Mouse (Mus musculus): Measurements from ENCODE around the gene Serpinc1. TPM values are rescaled to one million over a fixed set of nuclear protein-coding genes. Genes with fewer than 3 reads are reported as not detected.

The Serpinc1 gene
- total RNA-seq (2012; rRNA removed) = 0.89 and 1.4 TPM in 2 replicates

GRCm38 (mm10) chr1:160978071-160978735, at the start of gene Serpinc1:
Gene Serpinc1, plus strand, starts transcription at chr1:160978585.
- no peak for TF ChIP-seq HCFC1 (IDR thresholded peaks at IDR 0.05; ENCODE audit: borderline replicate concordance, insufficient read depth, low read length)
- no peak for TF ChIP-seq MAFK (IDR thresholded peaks at IDR 0.05; ENCODE audit: insufficient read depth, low read depth, low read length)
- TF ChIP-seq ZNF384 (IDR thresholded peaks at IDR 0.05; ENCODE audit: low read depth, low read length) = no peak
- no peak for TF ChIP-seq ZC3H11A (IDR thresholded peaks at IDR 0.05; ENCODE audit: borderline replicate concordance, low read depth, low read length)
- TF ChIP-seq CHD2 (IDR thresholded peaks at IDR 0.05; ENCODE audit: low read depth, low read length) = no peak
- Histone ChIP-seq H3K4me1 (ENCODE audit: control insufficient read depth in 2 of 2, insufficient read depth in 2 of 2, low read length in 2 of 2, poor library complexity in 1 of 2) (no peaks in the 10 kb centered on the region), H3K9me3 (ENCODE audit: control insufficient read depth, insufficient read depth, low read depth, low read length) (no peaks in the 10 kb centered on the region), H3K36me3 (ENCODE audit: control insufficient read depth, insufficient read depth, low read length, poor library complexity, severe bottlenecking) (no peaks in the 10 kb centered on the region), H3K9ac (ENCODE audit: insufficient read depth, low read depth, low read length, poor library complexity, severe bottlenecking) (no peak within 1 kb of the TSS), H3K27ac (ENCODE audit: insufficient read depth, low read depth, low read length, poor library complexity, severe bottlenecking) (no peak within 1 kb of the TSS), H3K4me3 (ENCODE audit: insufficient read depth in 1 of 2, low read depth in 1 of 2, low read length in 2 of 2, poor library complexity in 1 of 2, severe bottlenecking in 1 of 2) (no peak within 1 kb of the TSS)
- in situ Hi-C loops (cut with MboI; ENCODE audit: low sequenced_read_pairs in 2 of 2, unreplicated experiment in 2 of 2) = no loop called here
- no peak for DNase-seq (ENCODE audit: low read depth, low spot score)

GRCm38 (mm10) chr1:160931320-160931719, 47.1 kb upstream of the Serpinc1 start:
- H3K9me3 ChIP-seq (ENCODE audit: control insufficient read depth, insufficient read depth, low read depth, low read length) = no peaks in the 10 kb centered on the region
- H3K9ac ChIP-seq (ENCODE audit: insufficient read depth, low read depth, low read length, poor library complexity, severe bottlenecking) = no peak overlapping the region
- no peak overlapping the region for H3K27ac ChIP-seq (ENCODE audit: insufficient read depth, low read depth, low read length, poor library complexity, severe bottlenecking)
- no peak for TF ChIP-seq ZNF384 (IDR thresholded peaks at IDR 0.05; ENCODE audit: low read depth, low read length)
- no peak for TF ChIP-seq CHD2 (IDR thresholded peaks at IDR 0.05; ENCODE audit: low read depth, low read length)
- no peak for TF ChIP-seq ZC3H11A (IDR thresholded peaks at IDR 0.05; ENCODE audit: borderline replicate concordance, low read depth, low read length)
- TF ChIP-seq MAFK (IDR thresholded peaks at IDR 0.05; ENCODE audit: insufficient read depth, low read depth, low read length) = no peak
- no peak for TF ChIP-seq HCFC1 (IDR thresholded peaks at IDR 0.05; ENCODE audit: borderline replicate concordance, insufficient read depth, low read length)
- no peak overlapping the region for H3K4me3 ChIP-seq (ENCODE audit: insufficient read depth in 1 of 2, low read depth in 1 of 2, low read length in 2 of 2, poor library complexity in 1 of 2, severe bottlenecking in 1 of 2)
- no peaks in the 10 kb centered on the region for H3K4me1 ChIP-seq (ENCODE audit: control insufficient read depth in 2 of 2, insufficient read depth in 2 of 2, low read length in 2 of 2, poor library complexity in 1 of 2)
- no peak for DNase-seq (ENCODE audit: low read depth, low spot score)
- peaks cover 3% of the 10 kb centered on the region; the same call in 1 of the 2 replicates for H3K36me3 ChIP-seq (ENCODE audit: control insufficient read depth, insufficient read depth, low read length, poor library complexity, severe bottlenecking)
- in situ Hi-C loops (cut with MboI; ENCODE audit: low sequenced_read_pairs in 2 of 2, unreplicated experiment in 2 of 2) = no loop called here

- H3K27ac ChIP-seq (ENCODE audit: insufficient read depth, low read depth, low read length, poor library complexity, severe bottlenecking) = no peak overlapping the region
- H3K9me3 ChIP-seq (ENCODE audit: control insufficient read depth, insufficient read depth, low read depth, low read length) = no peaks in the 10 kb centered on the region
- TF ChIP-seq HCFC1 (IDR thresholded peaks at IDR 0.05; ENCODE audit: borderline replicate concordance, insufficient read depth, low read length) = no peak
- no peak for TF ChIP-seq ZC3H11A (IDR thresholded peaks at IDR 0.05; ENCODE audit: borderline replicate concordance, low read depth, low read length)
- TF ChIP-seq CHD2 (IDR thresholded peaks at IDR 0.05; ENCODE audit: low read depth, low read length) = no peak
- no peak for TF ChIP-seq ZNF384 (IDR thresholded peaks at IDR 0.05; ENCODE audit: low read depth, low read length)
- TF ChIP-seq MAFK (IDR thresholded peaks at IDR 0.05; ENCODE audit: insufficient read depth, low read depth, low read length) = no peak
- no peaks in the 10 kb centered on the region for H3K4me1 ChIP-seq (ENCODE audit: control insufficient read depth in 2 of 2, insufficient read depth in 2 of 2, low read length in 2 of 2, poor library complexity in 1 of 2)
- peaks cover 3% of the 10 kb centered on the region; the same call in 1 of the 2 replicates for H3K36me3 ChIP-seq (ENCODE audit: control insufficient read depth, insufficient read depth, low read length, poor library complexity, severe bottlenecking)
- no peak overlapping the region for H3K4me3 ChIP-seq (ENCODE audit: insufficient read depth in 1 of 2, low read depth in 1 of 2, low read length in 2 of 2, poor library complexity in 1 of 2, severe bottlenecking in 1 of 2)
- peak; percentile 51 for DNase-seq (ENCODE audit: low read depth, low spot score)
- no peak overlapping the region for H3K9ac ChIP-seq (ENCODE audit: insufficient read depth, low read depth, low read length, poor library complexity, severe bottlenecking)
- in situ Hi-C loops (cut with MboI; ENCODE audit: low sequenced_read_pairs in 2 of 2, unreplicated experiment in 2 of 2) = no loop called here
These were observed 44.4 kb upstream of the Serpinc1 start for GRCm38 (mm10) chr1:160933896-160934482.

GRCm38 (mm10) chr1:160935551-160935950, 42.8 kb upstream of the Serpinc1 start:
- H3K36me3 ChIP-seq (ENCODE audit: control insufficient read depth, insufficient read depth, low read length, poor library complexity, severe bottlenecking) = peaks cover 6% of the 10 kb centered on the region
- in situ Hi-C loops (cut with MboI; ENCODE audit: low sequenced_read_pairs in 2 of 2, unreplicated experiment in 2 of 2) = no loop called here
- no peaks in the 10 kb centered on the region for H3K9me3 ChIP-seq (ENCODE audit: control insufficient read depth, insufficient read depth, low read depth, low read length)
- H3K9ac ChIP-seq (ENCODE audit: insufficient read depth, low read depth, low read length, poor library complexity, severe bottlenecking) = no peak overlapping the region
- no peaks in the 10 kb centered on the region for H3K4me1 ChIP-seq (ENCODE audit: control insufficient read depth in 2 of 2, insufficient read depth in 2 of 2, low read length in 2 of 2, poor library complexity in 1 of 2)
- TF ChIP-seq CHD2 (IDR thresholded peaks at IDR 0.05; ENCODE audit: low read depth, low read length) = no peak
- TF ChIP-seq ZC3H11A (IDR thresholded peaks at IDR 0.05; ENCODE audit: borderline replicate concordance, low read depth, low read length) = no peak
- no peak overlapping the region for H3K27ac ChIP-seq (ENCODE audit: insufficient read depth, low read depth, low read length, poor library complexity, severe bottlenecking)
- DNase-seq (ENCODE audit: low read depth, low spot score) = no peak
- H3K4me3 ChIP-seq (ENCODE audit: insufficient read depth in 1 of 2, low read depth in 1 of 2, low read length in 2 of 2, poor library complexity in 1 of 2, severe bottlenecking in 1 of 2) = no peak overlapping the region
